Mouse (Mus musculus) heart, embryonic 14.5 days (tissue): ENCODE data around the gene Mpv17l. TPM values are rescaled to one million over a fixed set of nuclear protein-coding genes. Genes with fewer than 3 reads are reported as not detected.
"Not testable (repeated sequence)": the region's sequence is repeated elsewhere in the genome, so short reads cannot be mapped to it uniquely, and the experiment has no call there.

Experiments
- ATAC-seq: fragments of 200-750 bp; cut with Nextera tagmentation; 2 replicates; pipeline ENCODE4 v1.8.0; 2017; ENCODE audit warnings: low read depth, moderate TSS enrichment; ENCODE audit not compliant: insufficient number of reproducible peaks, insufficient read depth, low FRiP score
- H3K27ac ChIP-seq, 2 experiments: fragments of 200-500 bp in 1 of 2; fragments of 300-500 bp in 1 of 2; sonication (generic) in 1 of 2; replicated peaks in 1 of 2; 2 replicates each; pipeline ENCODE4 v1.5.1; 2012 to 2014; ENCODE audit warnings: low read depth in 2 of 2, low read length in 2 of 2, control low read depth in 1 of 2, mild to moderate bottlenecking in 1 of 2, mixed read lengths in 1 of 2; ENCODE audit not compliant: control insufficient read depth in 1 of 2, insufficient read depth in 1 of 2
- H3K27me3 ChIP-seq: fragments of 300-500 bp; sonication (generic); 2 replicates; pipeline ENCODE4 v1.6.1; 2014; ENCODE audit warnings: mild to moderate bottlenecking, low read length, control low read depth; ENCODE audit not compliant: control insufficient read depth, insufficient read depth
- H3K36me3 ChIP-seq: fragments of 300-500 bp; sonication (generic); 2 replicates; pipeline ENCODE4 v1.6.1; 2014; ENCODE audit warnings: mild to moderate bottlenecking, control low read depth, low read length, mixed read lengths; ENCODE audit not compliant: control insufficient read depth, insufficient read depth
- H3K4me1 ChIP-seq, 2 experiments: fragments of 200-500 bp in 1 of 2; fragments of 300-500 bp in 1 of 2; sonication (generic) in 1 of 2; 2 replicates each; pipeline ENCODE4 v1.6.1; 2012 to 2014; ENCODE audit warnings: low read length in 2 of 2, control low read depth in 1 of 2, mixed read lengths in 1 of 2; ENCODE audit not compliant: control insufficient read depth in 2 of 2, insufficient read depth in 2 of 2
- H3K4me2 ChIP-seq: fragments of 300-500 bp; sonication (generic); 2 replicates; pipeline ENCODE4 v1.6.1; 2014; ENCODE audit warnings: mild to moderate bottlenecking, low read length
- H3K4me3 ChIP-seq, 2 experiments: fragments of 200-500 bp in 1 of 2; fragments of 300-500 bp in 1 of 2; sonication (generic) in 1 of 2; 2 replicates each; pipeline ENCODE4 v1.5.1; 2012 to 2014; ENCODE audit warnings: low read length in 2 of 2, mild to moderate bottlenecking in 2 of 2, control low read depth in 1 of 2, low read depth in 1 of 2, moderate library complexity in 1 of 2; ENCODE audit not compliant: control insufficient read depth in 1 of 2, insufficient read depth in 1 of 2
- H3K9ac ChIP-seq: fragments of 300-500 bp; sonication (generic); 2 replicates; pipeline ENCODE4 v1.6.1; 2014; ENCODE audit warnings: mild to moderate bottlenecking, low read length
- H3K9me3 ChIP-seq: fragments of 300-500 bp; sonication (generic); 2 replicates; pipeline ENCODE4 v1.6.1; 2016; ENCODE audit warnings: low read length, control low read depth; ENCODE audit not compliant: control insufficient read depth
- WGBS: fragments of 180-500 bp; shearing (Covaris S2); extraction: QIAGEN DNeasy Blood & Tissue Kit; methylation state at CpG from one replicate; pipeline ENCODE4 v1.1.7; 2014; 5-methylcytosine and 5-hydroxymethylcytosine counted together
- polyA plus RNA-seq: library from polyadenylated mRNA; unstranded; fragments of >200 nt; fragmentation: Nextera tagmentation; extraction: Ambion mirVana; gene quantifications from 2 replicates; pipeline ENCODE4 v1.2.1, GENCODE M21; 2014

Mpv17l gene
- polyA plus RNA-seq, 1 experiment from 2014 or later = 2.9 TPM

GRCm38 (mm10) chr16:13962053-13962452 is 59.1 kb downstream of the Mpv17l start:
- no peaks in the 10 kb centered on the region for H3K36me3 ChIP-seq
- ATAC-seq = no peak
- WGBS = 16% methylated on average over 1 of the region's 1 CpGs
- H3K4me1 ChIP-seq = no peaks in the 10 kb centered on the region; a peak in 1 of 4 replicates
- H3K9me3 ChIP-seq = no peaks in the 10 kb centered on the region
- no peaks in the 10 kb centered on the region for H3K27me3 ChIP-seq
- H3K4me3 ChIP-seq = no peak overlapping the region
- no peak overlapping the region for H3K4me2 ChIP-seq
- H3K27ac ChIP-seq = no peak overlapping the region
- no peak overlapping the region for H3K9ac ChIP-seq

- H3K27ac ChIP-seq = no peak overlapping the region
- H3K27me3 ChIP-seq = no peaks in the 10 kb centered on the region
- 80% methylated on average over 1 of the region's 1 CpGs for WGBS
- H3K9ac ChIP-seq = no peak overlapping the region
- no peak overlapping the region for H3K4me3 ChIP-seq
- no peaks in the 10 kb centered on the region for H3K4me1 ChIP-seq
- H3K9me3 ChIP-seq = no peaks in the 10 kb centered on the region
- H3K36me3 ChIP-seq = no peaks in the 10 kb centered on the region
- ATAC-seq = no peak
- H3K4me2 ChIP-seq = no peak overlapping the region
Observed at GRCm38 (mm10) chr16:13969096-13969495, 66.1 kb downstream of the Mpv17l start.

GRCm38 (mm10) chr16:13972051-13972450 is 69.1 kb downstream of the Mpv17l start:
- Histone ChIP-seq H3K27ac (no peak overlapping the region), H3K4me2 (no peak overlapping the region), H3K27me3 (no peaks in the 10 kb centered on the region), H3K9me3 (no peaks in the 10 kb centered on the region), H3K36me3 (no peaks in the 10 kb centered on the region), H3K4me3 (no peak overlapping the region), H3K9ac (no peak overlapping the region), H3K4me1 (no peaks in the 10 kb centered on the region)
- no peak for ATAC-seq
- whole genome bisulfite sequencing = 88% methylated on average over 8 of the region's 8 CpGs

- not testable (repeated sequence) for ATAC-seq, H3K27ac ChIP-seq, H3K4me1 ChIP-seq, H3K4me3 ChIP-seq, H3K4me2 ChIP-seq, H3K27me3 ChIP-seq, H3K36me3 ChIP-seq, H3K9me3 ChIP-seq, H3K9ac ChIP-seq
- WGBS = 80% methylated on average over 4 of the region's 4 CpGs
Observed at GRCm38 (mm10) chr16:13976358-13976896, 73.5 kb downstream of the Mpv17l start.

- H3K4me1 ChIP-seq, H3K4me3 ChIP-seq, H3K4me2 ChIP-seq, H3K9me3 ChIP-seq, H3K27me3 ChIP-seq, ATAC-seq, H3K27ac ChIP-seq, H3K36me3 ChIP-seq, H3K9ac ChIP-seq: not testable (repeated sequence)
- WGBS = 48% methylated on average over 1 of the region's 1 CpGs
Observed at GRCm38 (mm10) chr16:13977026-13977425, 74.1 kb downstream of the Mpv17l start.

- H3K27ac ChIP-seq, ATAC-seq, H3K4me1 ChIP-seq, H3K9ac ChIP-seq, H3K4me2 ChIP-seq, H3K4me3 ChIP-seq, H3K9me3 ChIP-seq, H3K36me3 ChIP-seq, H3K27me3 ChIP-seq: not testable (repeated sequence)
- 69% methylated on average over 3 of the region's 3 CpGs for WGBS
Observed at GRCm38 (mm10) chr16:13981726-13982125, 78.8 kb downstream of the Mpv17l start.

- H3K4me3 ChIP-seq = no peak overlapping the region
- no peak overlapping the region for H3K9ac ChIP-seq
- peaks cover 2 to 3% of the 10 kb centered on the region in 2 experiments; a peak in 1 of 4 replicates for H3K4me1 ChIP-seq
- H3K27ac ChIP-seq = no peak overlapping the region
- 88% methylated on average over 5 of the region's 5 CpGs for WGBS
- H3K4me2 ChIP-seq = no peak overlapping the region
- no peaks in the 10 kb centered on the region for H3K36me3 ChIP-seq
- H3K27me3 ChIP-seq = 0 out of 2 replicates have a peak, but pooled peaks cover 4% of the 10 kb centered on the region
- no peak for ATAC-seq
- H3K9me3 ChIP-seq = no peaks in the 10 kb centered on the region
Observed at GRCm38 (mm10) chr16:13983161-13983560, 80.2 kb downstream of the Mpv17l start.

GRCm38 (mm10) chr16:13986197-13986573 is 83.2 kb downstream of the Mpv17l start:
- Histone ChIP-seq H3K4me1 (peaks cover 2 to 3% of the 10 kb centered on the region in 2 experiments; a peak in 1 of 4 replicates), H3K4me2 (peak overlapping the region; percentile 85), H3K27ac (no peak overlapping the region), H3K9ac (no peak overlapping the region), H3K36me3 (no peaks in the 10 kb centered on the region), H3K9me3 (no peaks in the 10 kb centered on the region), H3K4me3 (peak overlapping the region; percentile 34 to 45; a peak in 3 of 4 replicates), H3K27me3 (0 out of 2 replicates have a peak, but pooled peaks cover 4% of the 10 kb centered on the region)
- WGBS = 58% methylated on average over 3 of the region's 3 CpGs
- ATAC-seq = no peak
